Mouse (Mus musculus): ENCODE measurements at regions not wholly inside any gene's neighbourhood (a gene's known extent, or its start where the extent isn't known, plus 50 kb on each side); places are given as distances from the start of the nearest gene placed in this dataset.
A peak's percentile ranks its signal among the peaks of the same experiment; 100 is the strongest.

GRCm38 (mm10) chr9:41833408-41833807 lies 290.7 kb downstream of the Sorl1 start:
- DNase-seq: no peak

GRCm38 (mm10) chr9:41827356-41827755 lies 296.7 kb downstream of the Sorl1 start:
- DNase-seq: no peak

GRCm38 (mm10) chr9:41821401-41821800 lies 302.7 kb downstream of the Sorl1 start:
- no peak for DNase-seq

GRCm38 (mm10) chr9:41817740-41818461 lies 306.2 kb downstream of the Sorl1 start:
- no peak for DNase-seq

- DNase-seq: no peak
Measured at GRCm38 (mm10) chr9:41815921-41816320, 308.2 kb downstream of the Sorl1 start.

GRCm38 (mm10) chr9:41809291-41809690 lies 314.8 kb downstream of the Sorl1 start:
- no peak for DNase-seq

- DNase-seq: no peak
Measured at GRCm38 (mm10) chr9:41808791-41809190, 315.3 kb downstream of the Sorl1 start.

- DNase-seq: no peak
Measured at GRCm38 (mm10) chr9:41806289-41806621, 317.8 kb downstream of the Sorl1 start.

- DNase-seq: peak in 1 of 2 experiments; percentile 5
Measured at GRCm38 (mm10) chr9:41805491-41806288, 318.4 kb downstream of the Sorl1 start.

- DNase-seq: no peak
Measured at GRCm38 (mm10) chr9:41804711-41805331, 319.3 kb downstream of the Sorl1 start.

- DNase-seq: no peak
Measured at GRCm38 (mm10) chr9:41803680-41804460, 320.2 kb downstream of the Sorl1 start.

- no peak for DNase-seq
Measured at GRCm38 (mm10) chr9:41801376-41801775, 322.7 kb downstream of the Sorl1 start.

- no peak for DNase-seq
Measured at GRCm38 (mm10) chr9:41792830-41793213, 331.3 kb downstream of the Sorl1 start.

- peak in 1 of 2 experiments; percentile 4 for DNase-seq
Measured at GRCm38 (mm10) chr9:41792173-41792829, 331.8 kb downstream of the Sorl1 start.

- no peak for DNase-seq
Measured at GRCm38 (mm10) chr9:41791501-41792172, 332.5 kb downstream of the Sorl1 start.

GRCm38 (mm10) chr9:41785131-41785530 lies 339.0 kb downstream of the Sorl1 start:
- DNase-seq: no peak

GRCm38 (mm10) chr9:41772281-41772902 lies 351.7 kb downstream of the Sorl1 start:
- no peak for DNase-seq

GRCm38 (mm10) chr9:41771276-41771675 lies 352.8 kb downstream of the Sorl1 start:
- no peak for DNase-seq

GRCm38 (mm10) chr9:41768316-41768715 lies 355.8 kb downstream of the Sorl1 start:
- no peak for DNase-seq

- DNase-seq: peak; percentile 18 to 56
Measured at GRCm38 (mm10) chr9:41766533-41766920, 357.6 kb downstream of the Sorl1 start.

- DNase-seq: no peak
Measured at GRCm38 (mm10) chr9:41765816-41766532, 358.1 kb downstream of the Sorl1 start.
